Mouse (Mus musculus) right cerebral cortex, postnatal 36 days (tissue): ENCODE measurements around the gene Gabrp.

Experiments
- DNase-seq, 2 experiments: peaks; one replicate each; pipeline ENCODE4 v3.0.0; 2022; ENCODE audit warnings: low spot score in 2 of 2, mixed read lengths in 1 of 2

Gene Gabrp

GRCm38 (mm10) chr11:33578859-33579258 is at the start of gene Gabrp:
TSS of gene Gabrp (minus strand) at chr11:33578959.
- DNase-seq, result no peak

GRCm38 (mm10) chr11:33627136-33627742 is 48.5 kb upstream of the Gabrp start:
- peak in 1 of 2 experiments; percentile 47 for DNase-seq

GRCm38 (mm10) chr11:33614218-33614617 is 35.5 kb upstream of the Gabrp start:
- DNase-seq, result peak; percentile 53 to 58

- DNase-seq, result no peak
These were observed 29.0 kb upstream of the Gabrp start for GRCm38 (mm10) chr11:33607784-33608183.

- DNase-seq, result no peak
These were observed 24.4 kb upstream of the Gabrp start for GRCm38 (mm10) chr11:33603174-33603573.

- no peak for DNase-seq
These were observed 20.2 kb upstream of the Gabrp start, which contains the start of gene D130052B06Rik for GRCm38 (mm10) chr11:33598986-33599385. TSS of gene D130052B06Rik (plus strand) at chr11:33599302.

GRCm38 (mm10) chr11:33596655-33597054 is 17.9 kb upstream of the Gabrp start:
- no peak for DNase-seq

- DNase-seq, result no peak
These were observed 14.1 kb upstream of the Gabrp start for GRCm38 (mm10) chr11:33592826-33593225.

- DNase-seq, result no peak
These were observed 12.0 kb upstream of the Gabrp start for GRCm38 (mm10) chr11:33590771-33591170.

GRCm38 (mm10) chr11:33586614-33587013 is 7.9 kb upstream of the Gabrp start:
- no peak for DNase-seq

GRCm38 (mm10) chr11:33579621-33580020 is 862 bp upstream of the Gabrp start:
- no peak for DNase-seq

- no peak for DNase-seq
These were observed 3.8 kb downstream of the Gabrp start for GRCm38 (mm10) chr11:33574944-33575343.

GRCm38 (mm10) chr11:33570413-33570812 is 8.3 kb downstream of the Gabrp start:
- DNase-seq, result no peak

- no peak for DNase-seq
These were observed 14.8 kb downstream of the Gabrp start for GRCm38 (mm10) chr11:33563921-33564320.

GRCm38 (mm10) chr11:33554123-33554522 is 24.6 kb downstream of the Gabrp start:
- DNase-seq, result no peak

- DNase-seq, result no peak
These were observed 27.7 kb downstream of the Gabrp start for GRCm38 (mm10) chr11:33550861-33551560.

- no peak for DNase-seq
These were observed 31.4 kb downstream of the Gabrp start for GRCm38 (mm10) chr11:33547386-33547785.

GRCm38 (mm10) chr11:33544945-33545344 is 33.8 kb downstream of the Gabrp start:
- DNase-seq, result no peak

GRCm38 (mm10) chr11:33544121-33544520 is 34.6 kb downstream of the Gabrp start:
- DNase-seq, result no peak

- DNase-seq, result no peak
These were observed 41.2 kb downstream of the Gabrp start for GRCm38 (mm10) chr11:33537390-33538125.

GRCm38 (mm10) chr11:33536636-33537035 is 42.1 kb downstream of the Gabrp start:
- DNase-seq, result no peak

GRCm38 (mm10) chr11:33534541-33534940 is 44.2 kb downstream of the Gabrp start:
- no peak for DNase-seq

GRCm38 (mm10) chr11:33533577-33533976 is 45.2 kb downstream of the Gabrp start:
- no peak for DNase-seq
